Mouse (Mus musculus) MEL (cell line): ENCODE measurements around the gene Dlgap1.

Source experiments
- CHD1 ChIP-seq: IDR thresholded peaks from 2 replicates; pipeline ENCODE4 v1.6.1; 2012; ENCODE audit warnings: low read depth, mild to moderate bottlenecking, inconsistent platforms, low read length, improper control_type of control experiment
- ETS1 ChIP-seq: IDR thresholded peaks from 2 replicates; pipeline ENCODE4 v1.6.1; 2012; ENCODE audit warnings: low read depth, mild to moderate bottlenecking, inconsistent platforms, low read length, improper control_type of control experiment, moderate library complexity

DNA sequence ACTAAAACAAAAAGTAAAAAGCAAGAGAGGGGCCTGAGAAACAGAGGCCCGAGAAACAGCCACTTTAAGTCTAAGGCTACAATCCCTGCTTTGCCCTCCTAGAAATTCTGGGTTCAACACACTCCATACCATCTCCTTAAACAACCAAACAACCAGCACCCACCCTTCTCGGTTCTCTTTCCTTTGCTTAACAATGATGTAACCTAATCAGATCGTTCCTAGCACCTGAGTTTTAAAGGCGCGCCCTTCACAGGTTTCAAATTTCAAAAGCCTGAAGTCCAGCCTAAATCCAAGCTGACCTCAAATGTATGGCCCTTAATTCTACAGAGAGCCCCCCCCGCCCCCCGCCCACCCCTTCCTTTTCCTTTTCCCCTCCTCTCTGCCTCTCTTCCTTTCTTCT lies 810.9 kb downstream of the Dlgap1 start:
- no peak for TF ChIP-seq CHD1
- no peak for TF ChIP-seq ETS1
